Mouse (Mus musculus): ENCODE measurements around the gene Lrrc14b. TPM values are rescaled to one million over a fixed set of nuclear protein-coding genes. Genes with fewer than 3 reads are reported as not detected.

The Lrrc14b gene
- polyA plus RNA-seq, 2 experiments from 2014 or later, result not detected

Other genes with a start within 250 kb of the Lrrc14b start
- gene Slc9a3, start 242.5 kb downstream of the Lrrc14b start, polyA plus RNA-seq (2017; shearing (Covaris generic)), result not detected
- gene Exoc3, start 155.3 kb downstream of the Lrrc14b start, polyA plus RNA-seq (2017; shearing (Covaris generic)), result 10 to 100 TPM; 77.3 to 85.7 TPM
- gene Ahrr, start 71.7 kb downstream of the Lrrc14b start, polyA plus RNA-seq (2017; shearing (Covaris generic)), result under 1 TPM; 0.20 to 0.56 TPM
- gene Pdcd6, start 46.4 kb downstream of the Lrrc14b start, polyA plus RNA-seq (2017; shearing (Covaris generic)), result 100 to 1,000 TPM; 188 to 204 TPM
- gene Sdha, start 13.7 kb downstream of the Lrrc14b start, polyA plus RNA-seq (2017; shearing (Covaris generic)), result 100 to 1,000 TPM; 257 to 308 TPM
- 10 to 100 TPM; 37.6 to 37.9 TPM for gene Ccdc127, start 13.7 kb downstream of the Lrrc14b start, polyA plus RNA-seq (2017; shearing (Covaris generic))
- 1 to 10 TPM in 1 of 2 experiments, under 1 TPM in 1; 0.65 to 2.1 TPM for gene Zfp72, start 26.8 kb upstream of the Lrrc14b start, polyA plus RNA-seq (2017; shearing (Covaris generic))
- 10 to 100 TPM; 56.0 to 63.6 TPM for gene Ftl1-ps1, start 35.7 kb upstream of the Lrrc14b start, polyA plus RNA-seq (2017; shearing (Covaris generic))
- gene Zfp825, start 130.0 kb upstream of the Lrrc14b start, polyA plus RNA-seq (2017; shearing (Covaris generic)), result 10 to 100 TPM; 21.6 to 24.9 TPM

All from activated CD4-positive, CD25-positive, alpha-beta regulatory T cell, adult 4 months (primary cell).